Mouse (Mus musculus) heart, adult 2 months (tissue): ENCODE measurements at regions not wholly inside any gene's neighbourhood (a gene's known extent, or its start where the extent isn't known, plus 50 kb on each side); places are given as distances from the start of the nearest gene placed in this dataset.

Experiments used
- CTCF ChIP-seq: fragments of 200-600 bp; IDR thresholded peaks from 2 replicates; pipeline ENCODE4 v1.8.1; 2022; ENCODE audit warnings: antibody characterized with exemption, mild to moderate bottlenecking, moderate library complexity
- EP300 ChIP-seq: fragments of 200-500 bp; IDR thresholded peaks from 2 replicates; pipeline ENCODE4 v1.6.1; 2011; ENCODE audit warnings: low read depth, low read length, control low read depth; ENCODE audit not compliant: insufficient read depth

DNA sequence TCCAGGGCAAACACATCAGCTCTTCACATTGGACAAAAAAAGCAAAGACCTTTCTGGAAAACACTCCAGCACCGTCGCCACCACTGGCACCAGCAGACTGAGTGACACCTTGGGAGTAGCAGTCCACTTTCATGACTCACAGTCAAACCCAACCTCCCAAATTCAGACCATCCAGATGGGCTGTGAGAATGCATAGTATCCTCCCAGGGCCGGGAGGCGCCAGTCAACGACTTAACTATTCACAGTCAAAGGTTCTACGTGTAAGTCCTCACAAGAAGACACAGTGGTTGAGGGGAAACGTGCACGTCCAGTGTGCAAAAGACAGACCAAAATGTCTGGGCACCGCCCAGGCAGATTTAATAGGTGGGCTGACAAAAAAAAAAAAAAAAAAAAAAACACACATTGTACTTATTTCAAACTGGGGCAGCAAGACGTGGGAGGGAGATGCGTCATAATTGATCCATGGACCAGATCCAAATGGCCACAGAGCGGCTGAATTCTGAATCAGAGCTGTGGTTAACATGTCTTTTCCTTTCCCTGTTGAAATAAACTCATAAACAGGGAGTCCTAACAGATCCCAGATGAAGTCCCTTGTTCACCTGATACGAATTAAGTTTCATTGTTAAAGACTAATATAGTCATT lies 137.6 kb upstream of the Sox2 start:
- no peak for TF ChIP-seq EP300
- TF ChIP-seq CTCF = no peak
